Mouse (Mus musculus): ENCODE data around the gene Cemip. TPM values are rescaled to one million over a fixed set of nuclear protein-coding genes. Genes with fewer than 3 reads are reported as not detected.
"Not testable (repeated sequence)": the region's sequence is repeated elsewhere in the genome, so short reads cannot be mapped to it uniquely, and the experiment has no call there.

The Cemip gene
- total RNA-seq (2021): under 1 TPM in 1 of 2 experiments, not detected in 1; 0.14 TPM
- polyA plus RNA-seq (2012; rRNA removed): 0.12 TPM in 1 of 2 replicates, not detected in the other
- long read RNA-seq: 0 reads

GRCm38 (mm10) chr7:84086039-84086829 lies at the start of gene Cemip:
TSS of gene Cemip (minus strand) at chr7:84086502.
- H3K27ac ChIP-seq: no peak within 1 kb of the TSS
- no peak within 1 kb of the TSS for H3K9ac ChIP-seq (ENCODE audit: low read depth, low read length)
- no peaks in the 10 kb centered on the region for H3K36me3 ChIP-seq (ENCODE audit: control insufficient read depth, insufficient read depth, low read length)
- 1% methylated on average over 53 of the region's 54 CpGs for WGBS
- intact Hi-C loops (cut with DNase I): loop anchor here (1.0 kb wide), 1 partner anchor 172 kb away; no protein-coding TSS in a partner anchor
- no peaks in the 10 kb centered on the region for H3K4me1 ChIP-seq (ENCODE audit: control insufficient read depth, insufficient read depth, low read length)
- H3K27me3 ChIP-seq (ENCODE audit: control insufficient read depth, insufficient read depth, low read length): no peaks in the 10 kb centered on the region; the same call in 1 of the 2 replicates
- peak within 1 kb of the TSS; percentile 44 for H3K4me3 ChIP-seq
- TF ChIP-seq CTCF (IDR thresholded peaks at IDR 0.05) (peak; percentile 87), POLR2A (IDR thresholded peaks at IDR 0.05; ENCODE audit: insufficient read depth, low read depth, low read length) (no peak)
- H3K79me2 ChIP-seq (replicated peaks; ENCODE audit: control insufficient read depth, insufficient read depth, low read length): no peaks in the 10 kb centered on the region
- DNase-seq: peak; percentile 75 to 85

- TF ChIP-seq EP300 (IDR thresholded peaks at IDR 0.05; ENCODE audit: insufficient read depth, low read depth, low read length) (no peak), POLR2A (IDR thresholded peaks at IDR 0.05; ENCODE audit: insufficient read depth, low read depth, low read length) (no peak), CTCF (IDR thresholded peaks at IDR 0.05) (no peak)
- Histone ChIP-seq H3K36me3 (ENCODE audit: control insufficient read depth, insufficient read depth, low read length) (peaks cover 8% of the 10 kb centered on the region), H3K4me3 (no peak overlapping the region), H3K27me3 (ENCODE audit: control insufficient read depth, insufficient read depth, low read length) (no peaks in the 10 kb centered on the region), H3K27ac (no peak overlapping the region), H3K79me2 (replicated peaks; ENCODE audit: control insufficient read depth, insufficient read depth, low read length) (no peaks in the 10 kb centered on the region), H3K9ac (ENCODE audit: low read depth, low read length) (no peak overlapping the region), H3K4me1 (ENCODE audit: control insufficient read depth, insufficient read depth, low read length) (peaks cover 13% of the 10 kb centered on the region)
- intact Hi-C loops (cut with DNase I): no loop called here
- DNase-seq: peak in 1 of 2 experiments; percentile 41
- 13% methylated on average over 1 of the region's 1 CpGs for WGBS
Measured at GRCm38 (mm10) chr7:84132704-84133103, 46.4 kb upstream of the Cemip start.

DNA sequence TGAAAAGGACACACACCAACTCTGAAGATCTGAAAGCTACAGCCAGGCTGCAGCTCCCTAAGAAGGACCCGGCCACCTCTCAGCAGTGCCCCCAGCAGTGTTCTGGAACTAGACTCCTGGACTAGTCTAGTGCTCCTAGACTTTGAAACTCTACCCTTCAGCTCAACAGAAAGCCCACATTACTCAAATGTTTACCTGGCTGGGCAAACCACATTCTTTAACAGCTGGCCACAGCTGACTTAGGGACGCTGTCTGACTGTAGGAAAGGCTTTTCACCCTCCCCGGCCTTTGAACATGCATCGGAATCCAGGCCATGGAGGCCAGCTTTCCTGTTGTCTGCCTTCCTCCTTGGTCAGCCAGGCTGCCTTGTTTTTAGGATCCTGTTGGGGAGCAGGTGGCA lies 45.4 kb upstream of the Cemip start:
- no peak for DNase-seq
- H3K27ac ChIP-seq: no peak overlapping the region
- 83% methylated on average over 4 of the region's 4 CpGs for WGBS
- H3K4me3 ChIP-seq: no peak overlapping the region
- H3K36me3 ChIP-seq (ENCODE audit: control insufficient read depth, insufficient read depth, low read length): peaks cover 8% of the 10 kb centered on the region
- H3K79me2 ChIP-seq (replicated peaks; ENCODE audit: control insufficient read depth, insufficient read depth, low read length): no peaks in the 10 kb centered on the region
- TF ChIP-seq EP300 (IDR thresholded peaks at IDR 0.05; ENCODE audit: insufficient read depth, low read depth, low read length) (no peak), CTCF (IDR thresholded peaks at IDR 0.05) (no peak), POLR2A (IDR thresholded peaks at IDR 0.05; ENCODE audit: insufficient read depth, low read depth, low read length) (no peak)
- no peaks in the 10 kb centered on the region for H3K27me3 ChIP-seq (ENCODE audit: control insufficient read depth, insufficient read depth, low read length)
- intact Hi-C loops (cut with DNase I): no loop called here
- H3K4me1 ChIP-seq (ENCODE audit: control insufficient read depth, insufficient read depth, low read length): peaks cover 16% of the 10 kb centered on the region
- no peak overlapping the region for H3K9ac ChIP-seq (ENCODE audit: low read depth, low read length)

GRCm38 (mm10) chr7:84128661-84129060 lies 42.4 kb upstream of the Cemip start:
- TF ChIP-seq EP300 (IDR thresholded peaks at IDR 0.05; ENCODE audit: insufficient read depth, low read depth, low read length): peak; percentile 54; the same call in 1 of the 2 replicates
- TF ChIP-seq CTCF (IDR thresholded peaks at IDR 0.05): no peak
- H3K4me1 ChIP-seq (ENCODE audit: control insufficient read depth, insufficient read depth, low read length): peaks cover 15% of the 10 kb centered on the region
- peaks cover 6% of the 10 kb centered on the region; the same call in 1 of the 2 replicates for H3K36me3 ChIP-seq (ENCODE audit: control insufficient read depth, insufficient read depth, low read length)
- intact Hi-C loops (cut with DNase I): loop anchor here (2.0 kb wide), 1 partner anchor 18 kb away; no protein-coding TSS in a partner anchor
- DNase-seq: peak; percentile 49 to 77
- no peak overlapping the region for H3K9ac ChIP-seq (ENCODE audit: low read depth, low read length)
- H3K27me3 ChIP-seq (ENCODE audit: control insufficient read depth, insufficient read depth, low read length): no peaks in the 10 kb centered on the region
- no peak overlapping the region for H3K4me3 ChIP-seq
- H3K79me2 ChIP-seq (replicated peaks; ENCODE audit: control insufficient read depth, insufficient read depth, low read length): 0 out of 2 replicates have a peak, but pooled peaks cover 2% of the 10 kb centered on the region
- WGBS: 44% methylated on average over 8 of the region's 8 CpGs
- H3K27ac ChIP-seq: peak overlapping the region; percentile 72

DNA sequence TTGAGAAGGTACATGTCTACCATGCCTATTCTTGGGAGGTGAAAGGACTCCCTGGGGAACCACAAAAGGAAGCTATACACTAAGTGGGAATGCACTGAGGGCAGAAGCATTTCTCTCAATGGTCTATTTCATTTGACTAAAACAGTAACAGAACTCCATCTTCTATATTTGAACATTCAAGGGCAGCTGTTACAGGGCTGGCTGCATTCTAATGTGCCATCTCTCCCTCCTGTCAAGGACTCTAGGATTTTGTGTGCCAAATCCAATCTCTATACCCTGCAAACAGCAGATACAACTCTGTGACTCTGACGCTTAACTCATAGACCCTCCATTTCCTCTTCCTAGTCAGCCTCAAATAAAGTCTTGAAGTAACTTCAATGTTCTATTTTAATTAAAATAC lies 39.4 kb upstream of the Cemip start:
- H3K79me2 ChIP-seq (replicated peaks; ENCODE audit: control insufficient read depth, insufficient read depth, low read length): 0 out of 2 replicates have a peak, but pooled peaks cover 2% of the 10 kb centered on the region
- no peak overlapping the region for H3K9ac ChIP-seq (ENCODE audit: low read depth, low read length)
- intact Hi-C loops (cut with DNase I): no loop called here
- H3K4me1 ChIP-seq (ENCODE audit: control insufficient read depth, insufficient read depth, low read length): peaks cover 19% of the 10 kb centered on the region
- H3K36me3 ChIP-seq (ENCODE audit: control insufficient read depth, insufficient read depth, low read length): peaks cover 10% of the 10 kb centered on the region
- H3K27me3 ChIP-seq (ENCODE audit: control insufficient read depth, insufficient read depth, low read length): no peaks in the 10 kb centered on the region
- TF ChIP-seq POLR2A (IDR thresholded peaks at IDR 0.05; ENCODE audit: insufficient read depth, low read depth, low read length) (no peak), EP300 (IDR thresholded peaks at IDR 0.05; ENCODE audit: insufficient read depth, low read depth, low read length) (no peak), CTCF (IDR thresholded peaks at IDR 0.05) (no peak)
- H3K4me3 ChIP-seq: no peak overlapping the region
- WGBS: 64% methylated on average over 1 of the region's 1 CpGs
- DNase-seq: no peak
- H3K27ac ChIP-seq: no peak overlapping the region

GRCm38 (mm10) chr7:84123651-84124050 lies 37.3 kb upstream of the Cemip start:
- H3K79me2 ChIP-seq (replicated peaks; ENCODE audit: control insufficient read depth, insufficient read depth, low read length); H3K4me3 ChIP-seq; intact Hi-C loops (cut with DNase I); H3K27me3 ChIP-seq (ENCODE audit: control insufficient read depth, insufficient read depth, low read length); H3K36me3 ChIP-seq (ENCODE audit: control insufficient read depth, insufficient read depth, low read length); DNase-seq; H3K9ac ChIP-seq (ENCODE audit: low read depth, low read length); H3K27ac ChIP-seq: not testable (repeated sequence)
- H3K4me1 ChIP-seq (ENCODE audit: control insufficient read depth, insufficient read depth, low read length): peaks cover 24% of the 10 kb centered on the region
- 86% methylated on average over 4 of the region's 4 CpGs for WGBS
